Mouse (Mus musculus) granulocyte monocyte progenitor cell, adult 5-6 weeks (primary cell): Measurements from ENCODE around the gene Mettl8. TPM values are rescaled to one million over a fixed set of nuclear protein-coding genes. Genes with fewer than 3 reads are reported as not detected.

Source experiments
- ATAC-seq: replicated peaks from 2 replicates; pipeline ENCODE4 v1.8.0; 2016; ENCODE audit warnings: mild to moderate bottlenecking, moderate TSS enrichment, inconsistent platforms; ENCODE audit not compliant: poor library complexity, severe bottlenecking
- total RNA-seq, 2 experiments: library from RNA; stranded (forward) in 1 of 2; stranded (reverse) in 1 of 2; fragments of 200-712, 200-1000 nt in 1 of 2; fragments of >200 nt in 1 of 2; fragmentation: Nextera tagmentation in 1 of 2; gene quantifications; 2 replicates each; pipeline ENCODE4 v1.2.3; 2014 to 2017

Mettl8 gene
- total RNA-seq, 2 experiments from 2014 or later: 23.1 to 30.9 TPM

DNA sequence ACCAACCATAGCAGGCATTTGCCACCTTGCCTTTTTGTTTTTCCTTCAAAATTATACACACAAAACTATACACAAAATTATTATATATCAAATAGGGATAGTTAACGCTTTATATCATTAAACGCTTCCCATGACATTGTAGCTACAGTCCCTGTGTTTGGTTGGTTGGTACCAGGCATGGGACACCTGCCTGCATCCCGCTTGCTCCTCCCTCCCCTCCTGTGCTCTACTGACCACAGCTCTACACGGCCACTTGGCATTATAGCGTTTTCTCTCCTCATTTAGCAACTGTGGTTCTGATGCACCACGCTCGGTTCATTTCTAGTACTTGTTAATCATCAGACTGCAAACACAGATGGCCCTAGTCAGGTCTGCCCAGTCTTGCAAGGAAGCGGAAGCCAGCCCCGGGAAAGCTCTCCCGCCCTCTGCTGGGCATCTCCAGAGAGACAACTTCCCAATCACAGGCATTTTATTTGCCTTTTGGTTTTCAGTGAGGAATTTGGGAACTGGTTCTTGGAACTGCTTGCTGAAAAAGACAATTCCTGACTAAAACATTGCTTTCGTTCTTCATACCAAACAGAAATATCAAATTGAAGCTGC is 15.8 kb downstream of the Mettl8 start:
- ATAC-seq: no peak; the same call in 1 of the 2 replicates

DNA sequence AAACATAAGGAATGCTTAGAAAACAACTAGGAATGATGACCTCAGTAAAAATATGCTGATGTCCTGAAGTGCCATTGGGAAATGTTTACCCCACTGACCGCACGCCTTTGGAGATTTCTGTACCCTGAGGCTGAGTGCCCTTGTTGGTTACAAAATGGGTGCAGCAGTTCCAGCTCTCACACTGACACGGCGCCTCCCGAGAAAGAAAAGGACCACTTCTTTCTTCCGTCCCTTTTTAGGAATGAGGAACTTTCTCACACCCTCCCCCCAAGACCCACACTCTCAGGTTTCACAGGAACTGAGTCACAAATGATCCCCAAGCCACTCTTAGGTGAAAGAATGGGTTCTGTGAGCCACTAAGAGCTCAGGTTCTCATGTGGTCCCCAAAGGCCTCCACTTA is 17.9 kb downstream of the Mettl8 start:
- ATAC-seq: peak; percentile 82

DNA sequence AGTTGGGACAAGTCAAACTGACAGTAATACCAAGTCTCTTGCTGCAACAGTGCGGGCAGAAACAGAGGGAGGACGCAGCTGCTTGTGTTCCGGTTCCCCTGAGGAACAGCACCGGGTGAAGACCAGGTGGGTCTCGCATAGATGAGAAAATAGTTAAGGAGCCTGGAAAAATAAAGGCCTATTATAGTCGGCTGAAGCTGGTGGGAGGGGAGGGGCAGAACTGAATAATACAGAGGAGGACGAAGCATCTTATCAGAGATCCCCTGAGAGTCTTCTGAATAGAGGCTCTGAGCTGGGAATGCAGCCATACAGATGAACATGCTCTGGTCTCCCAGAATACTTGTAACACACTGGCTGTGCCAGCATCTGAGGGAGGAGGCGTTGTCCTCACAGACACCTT is 21.4 kb downstream of the Mettl8 start:
- ATAC-seq: no peak

DNA sequence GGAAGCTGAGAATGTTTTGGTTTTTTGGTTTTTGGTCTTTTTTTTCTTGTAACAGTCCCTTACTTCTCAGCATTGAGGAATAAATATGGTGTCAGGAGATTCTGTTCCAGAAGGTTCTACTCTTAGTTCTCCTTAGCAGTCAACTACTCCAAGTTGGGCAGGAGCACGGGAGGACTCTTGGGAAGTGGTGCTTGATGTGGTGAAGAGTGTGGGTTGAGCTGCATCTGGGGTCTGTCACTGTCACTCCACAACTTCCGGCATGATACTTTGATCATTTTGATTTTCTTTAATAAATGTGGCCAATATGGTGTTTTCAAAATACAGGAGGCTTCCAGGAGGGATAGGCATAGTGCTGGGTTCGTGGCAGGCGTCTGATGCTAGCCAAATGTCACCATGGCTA is 22.4 kb downstream of the Mettl8 start:
- ATAC-seq: no peak

DNA sequence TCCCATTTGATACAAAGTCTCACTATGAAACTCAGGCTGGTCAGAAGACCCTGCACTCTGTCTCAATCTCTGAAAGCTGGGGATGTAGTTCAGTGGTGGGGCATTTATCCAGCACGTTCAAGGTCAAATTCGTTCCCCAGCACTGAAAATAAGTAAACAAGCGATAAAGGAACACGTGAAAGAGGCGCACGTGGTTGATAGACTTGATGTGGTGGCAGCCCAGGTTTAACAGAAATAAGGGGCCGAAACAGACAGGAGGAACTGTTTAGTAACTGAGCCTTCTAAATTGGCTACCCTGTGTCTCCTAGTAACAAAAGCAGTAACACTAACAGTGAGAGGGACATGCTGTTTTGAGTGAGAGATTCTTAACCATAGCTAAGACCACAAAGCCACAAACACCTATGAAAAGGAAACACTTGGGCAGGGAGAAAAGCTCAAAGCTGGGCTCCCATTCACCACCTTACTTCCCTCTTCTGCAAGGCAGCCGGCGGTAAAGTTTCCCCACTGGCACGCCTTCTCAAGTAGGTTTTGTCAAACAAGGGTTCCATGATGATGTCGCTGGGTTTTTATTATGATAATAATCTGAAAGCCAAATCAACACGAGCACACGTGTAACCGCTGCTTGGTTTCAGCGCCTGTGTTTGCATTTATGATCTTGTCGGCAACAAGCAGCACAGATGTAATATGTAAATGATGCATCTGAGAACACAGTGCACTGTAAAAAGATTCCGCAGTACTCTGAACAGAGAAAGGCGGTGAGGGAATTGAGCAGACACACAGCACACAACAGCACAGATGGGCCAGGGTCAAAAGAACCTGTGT is 23.2 kb downstream of the Mettl8 start:
- ATAC-seq: peak; percentile 90

DNA sequence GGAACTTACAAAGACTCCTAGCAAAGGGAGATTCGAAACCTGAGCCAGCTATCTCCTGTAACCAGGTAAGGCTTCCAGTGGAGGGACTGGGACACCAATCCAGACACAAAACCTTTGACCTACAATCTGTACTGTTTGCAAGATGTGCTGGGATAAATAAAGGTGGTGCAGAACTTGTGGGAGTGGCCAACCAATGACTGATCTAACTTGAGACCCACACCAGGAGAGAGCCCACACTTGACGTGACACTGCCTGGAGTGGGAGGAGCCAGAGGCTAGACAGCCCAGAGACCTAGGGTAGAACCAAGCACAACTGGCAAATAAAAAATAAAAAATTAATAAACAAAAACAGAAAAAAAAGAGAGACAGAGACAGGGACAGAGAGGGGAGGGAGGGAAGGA is 24.7 kb downstream of the Mettl8 start:
- no peak for ATAC-seq

DNA sequence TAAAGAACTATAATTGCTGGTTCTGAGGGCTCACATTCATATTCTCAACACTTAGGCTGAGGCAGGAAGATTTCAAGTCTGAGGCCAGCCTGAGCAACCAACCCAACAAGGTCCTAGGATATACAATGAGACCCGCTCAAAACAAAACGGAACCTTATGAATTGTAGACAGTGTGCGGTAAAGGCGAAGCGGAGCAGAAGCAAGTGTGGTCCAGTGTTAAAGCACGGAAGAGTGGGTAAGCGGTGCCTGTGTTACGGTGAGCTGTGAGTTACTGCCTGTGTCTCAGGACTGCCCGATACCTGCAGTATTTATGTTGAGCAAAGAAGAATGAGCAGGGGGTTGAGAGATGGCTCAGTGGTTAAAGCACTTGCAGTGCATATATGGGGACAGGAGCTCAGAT is 27.8 kb downstream of the Mettl8 start:
- ATAC-seq: no peak

DNA sequence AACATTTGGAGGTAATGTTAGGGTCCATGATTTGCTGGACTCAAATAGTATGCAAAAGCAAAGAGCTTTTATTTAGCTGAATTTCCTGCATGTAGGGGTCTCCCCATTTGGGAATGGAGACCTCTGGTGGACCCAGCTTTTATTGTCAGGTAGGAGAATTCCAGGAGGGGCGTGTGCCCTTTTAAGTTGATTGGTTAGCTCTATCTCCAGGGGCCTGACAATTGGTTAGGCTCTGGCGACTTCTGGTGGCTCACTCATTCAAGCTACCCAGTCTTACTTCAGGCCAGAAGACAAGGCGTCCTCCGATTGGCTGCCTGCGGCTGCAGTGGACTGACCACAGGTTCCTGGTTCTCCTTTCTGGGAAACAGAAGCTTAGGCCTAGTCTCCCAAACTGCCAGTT is 28.6 kb downstream of the Mettl8 start:
- peak; percentile 97 for ATAC-seq

DNA sequence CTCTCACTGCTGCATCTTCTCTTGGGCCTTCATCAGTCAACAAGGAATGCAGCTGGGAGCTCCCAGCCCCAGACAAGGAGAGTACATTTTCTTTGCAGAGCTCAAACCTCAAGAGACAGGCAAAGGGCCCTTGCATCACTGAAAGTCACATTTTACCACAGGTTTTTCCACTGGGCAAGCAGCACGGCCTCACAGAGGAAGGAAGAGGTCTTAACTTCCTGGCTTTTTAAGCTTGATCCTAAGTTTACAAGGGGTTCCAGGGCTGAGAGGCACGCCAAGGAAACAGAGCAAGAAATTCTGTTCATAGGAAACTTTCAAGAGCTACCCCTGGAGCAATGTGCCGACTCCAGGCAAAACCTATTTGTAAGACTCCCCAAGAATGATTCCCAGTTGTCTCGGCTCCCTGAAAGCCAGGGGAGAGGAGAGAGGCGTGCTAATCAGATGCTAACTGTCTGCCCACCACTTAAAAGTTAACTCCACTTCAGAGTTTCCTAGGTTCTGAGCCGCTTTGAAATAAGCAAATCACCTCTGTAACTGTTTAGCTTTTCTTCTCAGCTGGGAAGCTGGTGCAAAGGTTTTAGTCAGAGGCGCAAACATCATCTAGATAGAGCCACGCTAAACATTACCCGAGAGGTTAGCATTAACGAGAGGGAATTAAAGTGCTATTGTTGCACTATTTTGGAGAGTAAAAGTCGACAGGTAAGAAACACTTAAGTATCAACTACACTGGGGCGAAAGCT is 29.6 kb downstream of the Mettl8 start:
- no peak; the same call in 1 of the 2 replicates for ATAC-seq

DNA sequence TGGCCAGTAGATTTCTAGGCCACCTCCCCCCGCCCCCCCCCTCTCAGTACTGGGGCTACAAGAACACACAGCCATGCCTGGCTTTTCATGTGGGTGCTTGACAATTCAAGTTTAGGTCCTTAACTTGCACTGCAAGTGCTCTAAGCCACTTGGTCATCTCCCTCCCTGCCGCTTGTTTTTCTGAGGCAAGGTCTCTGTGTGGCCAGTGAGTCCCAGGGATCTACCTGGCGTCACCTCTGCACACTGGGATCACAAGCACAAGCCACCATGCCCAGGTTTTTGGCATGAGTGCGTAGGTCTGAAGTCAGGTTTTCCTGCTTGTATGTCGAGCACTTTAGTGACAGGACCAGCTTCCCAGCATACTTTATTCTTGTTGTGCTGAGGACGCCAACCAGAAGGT is 31.4 kb downstream of the Mettl8 start:
- ATAC-seq: no peak

DNA sequence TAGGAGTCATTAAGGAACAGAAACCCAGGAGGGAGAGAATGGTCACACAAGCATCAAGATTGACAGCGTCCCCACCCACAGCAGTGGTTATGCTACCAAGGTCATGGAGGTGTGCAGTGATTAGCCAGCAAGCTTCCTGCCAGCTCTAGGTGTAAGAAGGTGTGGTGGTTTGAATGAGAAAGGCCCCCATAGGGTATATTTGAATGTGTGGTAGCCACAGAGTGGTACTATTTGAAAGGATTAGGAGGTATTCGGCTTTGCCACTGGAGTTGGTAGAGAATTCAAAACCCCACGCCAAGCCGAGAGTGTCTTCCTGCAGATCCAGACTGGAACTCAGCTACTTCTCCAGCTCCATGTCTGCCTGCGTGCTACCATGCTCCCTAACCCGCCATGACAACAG is 32.4 kb downstream of the Mettl8 start:
- ATAC-seq: no peak

DNA sequence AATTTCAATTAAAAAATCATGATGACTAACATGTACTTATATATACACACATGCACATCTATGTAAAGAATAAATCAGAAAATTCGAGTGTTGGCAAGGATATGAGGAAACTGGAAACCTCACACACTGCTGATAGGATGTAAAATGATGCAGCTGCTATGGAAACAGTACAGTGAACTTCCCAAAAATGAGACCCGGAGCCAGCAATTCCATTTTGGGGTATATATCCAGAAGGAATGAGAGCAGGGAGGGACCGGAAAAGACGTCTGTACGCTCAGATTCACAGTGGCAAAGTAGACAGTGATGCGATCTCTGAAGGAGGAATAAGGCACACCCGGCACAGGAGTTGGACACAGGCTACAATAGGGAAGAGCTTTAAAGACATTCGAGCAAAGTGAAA is 34.7 kb downstream of the Mettl8 start:
- no peak for ATAC-seq

DNA sequence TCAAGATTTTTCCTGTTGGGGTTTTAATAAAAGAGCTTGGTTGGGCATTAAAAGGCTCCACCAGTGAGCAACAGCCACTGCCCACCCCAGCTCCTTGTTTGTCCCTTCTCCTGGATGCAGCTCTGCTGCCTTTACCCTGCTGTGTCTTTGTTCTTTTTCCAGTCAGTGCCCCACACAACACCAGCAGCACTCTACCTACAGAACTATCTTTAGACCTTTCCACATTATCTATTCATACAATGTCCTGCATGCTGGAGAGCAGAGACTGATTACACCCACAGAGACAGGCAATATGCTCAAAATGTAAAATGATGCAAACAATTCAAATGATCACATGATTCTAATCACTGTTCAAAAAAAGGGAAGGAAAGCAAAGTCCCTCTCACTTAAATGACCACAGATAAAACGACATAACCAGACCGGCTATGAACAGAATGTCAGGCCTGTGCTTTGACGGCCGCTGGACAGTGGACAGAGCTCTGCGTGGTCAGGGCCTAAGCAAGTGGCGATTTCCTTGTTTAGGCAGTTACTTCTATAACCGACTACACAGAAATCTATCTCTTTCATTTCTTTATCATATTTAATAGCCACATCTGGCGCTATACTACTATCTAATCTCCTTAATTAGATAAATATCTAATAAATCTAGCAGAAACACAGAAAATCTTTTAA is 35.5 kb downstream of the Mettl8 start:
- peak; percentile 25; the same call in 1 of the 2 replicates for ATAC-seq

DNA sequence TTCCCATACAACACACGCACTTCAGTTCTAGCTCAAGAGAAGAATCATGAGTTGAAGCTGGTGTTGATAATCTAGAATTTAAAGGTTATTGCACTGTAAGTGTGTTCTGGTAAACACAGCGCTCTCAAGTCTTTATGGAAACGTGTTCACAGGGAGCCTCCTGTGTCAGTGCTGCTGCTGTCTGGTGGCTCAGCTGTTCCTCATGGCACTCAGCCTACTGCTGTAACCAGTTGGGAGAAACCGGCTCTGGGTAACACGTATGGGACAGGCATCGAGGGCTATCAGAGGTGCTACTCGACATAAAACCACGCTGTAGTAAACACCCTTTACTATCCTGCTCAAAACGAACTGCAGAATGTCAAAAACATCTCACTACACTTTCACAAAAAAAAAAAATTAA is 36.1 kb downstream of the Mettl8 start:
- ATAC-seq: no peak

DNA sequence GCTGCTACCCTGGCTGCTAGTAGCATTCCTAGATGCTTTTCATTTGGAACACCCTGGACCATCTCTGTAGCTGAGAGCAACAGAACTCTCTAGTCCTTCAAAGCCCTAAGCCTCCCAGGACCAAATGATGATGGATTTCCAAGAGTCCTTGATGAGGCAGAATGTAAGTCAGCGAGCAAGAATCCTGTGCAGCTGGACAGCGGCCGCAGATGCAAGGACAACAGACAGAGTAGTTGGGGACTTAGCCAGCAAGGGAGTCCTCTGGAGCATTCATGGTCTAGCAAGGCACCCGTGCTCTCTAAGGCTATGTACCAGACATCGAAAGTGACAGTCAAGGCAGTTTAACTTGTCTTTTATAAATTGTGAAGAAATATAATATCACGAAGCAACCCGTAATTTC is 41.9 kb downstream of the Mettl8 start:
- ATAC-seq: no peak

DNA sequence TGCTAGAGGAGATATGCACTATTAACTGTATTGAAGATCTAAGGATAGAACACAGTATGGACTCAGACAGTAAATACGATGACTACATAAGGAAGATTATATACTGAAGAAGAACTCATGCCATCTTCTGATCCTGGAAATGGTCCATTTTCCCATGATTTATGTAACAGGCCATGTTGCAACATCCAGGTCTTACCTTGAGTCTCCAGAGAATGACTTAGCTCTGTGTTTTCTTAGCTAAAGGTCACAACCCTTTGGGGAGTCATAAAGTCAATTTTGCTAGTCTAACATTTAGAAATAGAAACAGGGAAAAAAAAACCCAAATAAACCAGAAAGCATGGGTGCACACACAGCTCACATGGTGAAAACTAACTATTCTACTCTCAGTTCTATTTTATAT is 43.6 kb downstream of the Mettl8 start:
- no peak for ATAC-seq

DNA sequence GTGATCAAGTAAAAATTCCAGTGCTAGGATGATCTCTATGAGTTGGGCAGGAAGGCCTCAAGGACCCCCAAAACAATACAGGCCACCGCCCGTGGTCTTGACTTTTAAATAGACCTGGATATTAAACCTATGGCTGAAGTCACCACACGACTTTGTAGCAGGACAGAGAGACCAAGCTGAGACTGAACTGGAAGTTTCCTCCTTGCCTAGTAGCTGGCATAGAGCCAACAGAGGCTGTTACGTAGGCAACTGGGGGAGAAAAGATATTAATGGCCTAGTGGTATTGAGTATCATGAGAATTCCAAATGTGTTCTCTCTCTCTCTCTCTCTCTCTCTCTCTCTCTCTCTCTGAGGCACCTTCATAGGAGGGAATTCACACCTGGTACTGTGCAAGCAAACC is 51.0 kb downstream of the Mettl8 start:
- ATAC-seq: no peak

DNA sequence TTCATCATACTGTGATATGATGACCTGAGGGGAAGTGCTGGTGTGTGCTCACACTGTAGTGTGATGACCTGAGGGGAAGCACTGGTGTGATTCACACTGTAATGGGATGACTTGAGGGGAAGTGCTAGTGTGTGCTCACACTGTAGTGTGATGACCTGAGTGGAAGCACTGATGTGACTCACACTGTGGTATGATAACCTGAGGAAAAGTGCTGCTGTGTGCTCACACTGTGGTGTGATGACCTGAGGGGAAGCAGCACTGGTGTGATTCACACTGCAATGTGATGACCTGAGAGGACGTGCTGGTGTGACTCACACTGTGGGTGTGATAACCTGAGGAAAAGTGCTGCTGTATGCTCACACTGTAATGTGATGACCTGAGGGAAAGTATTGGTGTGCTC is 52.9 kb downstream of the Mettl8 start:
- ATAC-seq: peak; percentile 46

DNA sequence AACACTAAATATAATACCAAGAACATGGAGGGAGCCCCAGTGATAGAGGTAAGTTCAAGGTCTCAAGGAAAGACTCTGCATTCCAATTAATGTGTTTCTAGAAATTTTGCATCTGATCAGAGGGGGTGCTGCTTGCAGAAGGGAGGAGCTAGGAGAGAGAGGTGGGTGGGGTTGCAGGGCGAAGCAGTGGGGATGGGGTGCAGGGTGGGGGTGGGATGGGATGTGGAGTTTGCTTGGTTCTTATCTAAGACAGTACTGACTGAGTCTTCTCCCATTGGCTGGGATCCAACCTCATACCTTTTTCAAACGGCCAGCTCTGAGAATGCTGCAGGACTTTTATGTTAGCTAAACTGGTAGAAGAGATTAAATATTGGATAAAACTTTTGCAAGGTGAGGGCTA is 56.6 kb downstream of the Mettl8 start:
- no peak for ATAC-seq

DNA sequence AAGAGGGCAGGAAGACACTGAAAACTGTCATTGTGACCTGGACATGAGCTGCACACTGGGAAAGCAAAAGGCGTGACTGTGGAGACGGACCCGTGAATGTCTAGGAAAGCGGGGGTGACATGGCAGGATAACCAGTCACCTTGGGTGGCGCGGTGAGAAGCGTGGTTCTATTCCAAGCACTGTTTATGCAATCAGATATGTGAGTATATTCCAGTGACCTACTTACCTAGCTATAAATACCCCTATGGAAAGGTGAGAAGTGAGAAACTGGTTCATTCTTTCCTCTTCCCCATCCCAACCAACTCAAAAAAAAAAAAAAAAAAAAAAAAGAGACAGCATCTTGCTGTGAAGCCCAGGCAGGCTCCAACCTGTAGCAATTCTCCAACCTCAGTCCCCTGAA is 58.9 kb downstream of the Mettl8 start:
- no peak for ATAC-seq

DNA sequence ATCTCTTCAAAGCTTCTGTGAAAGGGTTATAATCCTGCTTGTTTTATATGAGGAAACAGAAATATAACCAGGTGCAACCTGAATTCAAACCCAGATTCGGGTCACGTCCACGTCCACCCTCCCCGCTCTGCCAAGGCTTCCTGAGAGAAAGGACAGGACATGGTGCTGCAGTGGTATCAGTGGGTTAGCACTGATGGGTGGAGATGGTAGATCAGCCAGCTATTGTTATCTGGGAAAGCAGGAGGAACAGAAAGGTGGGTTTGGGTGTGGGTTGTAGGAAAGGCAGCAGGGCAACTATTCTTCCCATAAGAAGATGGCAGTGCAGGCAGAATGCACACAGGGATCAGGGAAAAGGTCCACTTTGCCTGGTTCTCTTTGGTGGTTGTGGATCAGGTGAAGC is 59.5 kb downstream of the Mettl8 start:
- no peak for ATAC-seq
